Mouse (Mus musculus) ES-Bruce4 (cell line): ENCODE measurements around the gene Slc22a23.

Experiments
- CTCF ChIP-seq: IDR thresholded peaks from one replicate; pipeline ENCODE4 v1.8.1; 2011; ENCODE audit warnings: low read depth, low read length
- EP300 ChIP-seq: IDR thresholded peaks from 2 replicates; pipeline ENCODE4 v1.6.1; 2011; ENCODE audit warnings: low read depth, low read length; ENCODE audit not compliant: insufficient read depth
- POLR2A ChIP-seq: IDR thresholded peaks from one replicate; pipeline ENCODE4 v1.8.1; 2011; ENCODE audit warnings: low read length; ENCODE audit not compliant: insufficient read depth

GRCm38 (mm10) chr13:34334847-34335246, 10.1 kb downstream of the Slc22a23 start:
- no peak for TF ChIP-seq CTCF
- no peak for TF ChIP-seq EP300
- TF ChIP-seq POLR2A, result no peak
